Mouse (Mus musculus): ENCODE measurements around the gene Ccdc54.

DNA sequence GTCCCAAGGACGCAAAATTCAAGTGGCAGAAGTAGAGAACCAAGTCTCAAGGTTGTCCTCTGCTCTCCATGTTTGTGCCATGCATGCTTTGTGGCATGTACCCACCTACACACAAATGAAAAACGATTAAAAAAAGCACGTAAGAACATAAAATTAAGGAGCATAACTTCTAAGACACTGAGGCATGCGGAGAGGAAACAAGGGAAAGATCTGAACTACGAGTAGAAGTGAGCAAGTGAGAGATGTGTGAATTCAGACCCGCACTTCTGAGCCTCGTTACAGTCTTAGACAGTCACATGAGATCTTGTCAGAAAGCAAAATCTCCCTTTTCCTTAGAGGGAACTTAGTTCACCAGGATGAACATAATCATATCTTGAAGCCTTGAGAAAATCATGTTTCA, 3.8 kb downstream of the Ccdc54 start:
- TF ChIP-seq CTCF (IDR thresholded peaks at IDR 0.05; ENCODE audit: low read depth) (no peak), EP300 (IDR thresholded peaks at IDR 0.05; ENCODE audit: low read depth) (no peak)
